Mouse (Mus musculus) right cerebral cortex, postnatal 14 days (tissue): Measurements from ENCODE around the gene Setdb1.

ENCODE experiments used
- DNase-seq: peaks from one replicate; pipeline ENCODE4 v3.0.0; 2022

Setdb1 gene

GRCm38 (mm10) chr3:95318548-95318947 is 38.5 kb downstream of the Setdb1 start:
- no peak for DNase-seq

DNA sequence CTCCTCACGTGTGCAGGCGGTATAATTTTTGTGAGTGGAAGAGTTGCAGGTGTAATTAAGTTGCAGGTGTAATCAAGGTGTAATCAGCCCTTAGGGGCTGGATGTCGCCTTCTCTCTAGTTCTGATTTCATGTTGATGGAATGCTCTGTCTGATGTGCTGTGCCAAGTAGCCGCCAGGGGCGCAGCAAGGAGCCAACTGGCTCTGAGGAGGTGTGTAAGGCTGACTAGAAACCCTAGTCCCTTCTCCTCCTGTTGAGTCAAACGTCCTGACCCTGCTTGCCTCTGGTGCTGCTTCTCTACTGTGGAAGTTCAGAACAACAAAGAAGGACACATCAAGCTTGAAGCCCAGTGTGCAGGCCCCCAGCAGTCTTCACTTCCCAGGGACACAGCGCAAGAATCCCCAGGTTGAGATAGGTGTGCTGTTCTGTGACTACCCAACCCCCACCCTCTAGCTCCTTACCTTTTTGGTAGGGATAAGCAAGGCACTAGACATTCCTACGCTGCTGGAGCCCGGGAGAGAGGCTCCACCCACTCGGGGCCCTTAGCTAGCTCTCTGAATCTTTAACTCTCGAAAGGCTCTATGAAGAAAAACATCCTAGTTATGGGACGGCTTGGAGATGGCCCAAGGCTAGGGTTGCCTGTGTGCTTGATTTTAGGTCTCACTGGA is 39.5 kb downstream of the Setdb1 start:
- DNase-seq = peak; percentile 61

DNA sequence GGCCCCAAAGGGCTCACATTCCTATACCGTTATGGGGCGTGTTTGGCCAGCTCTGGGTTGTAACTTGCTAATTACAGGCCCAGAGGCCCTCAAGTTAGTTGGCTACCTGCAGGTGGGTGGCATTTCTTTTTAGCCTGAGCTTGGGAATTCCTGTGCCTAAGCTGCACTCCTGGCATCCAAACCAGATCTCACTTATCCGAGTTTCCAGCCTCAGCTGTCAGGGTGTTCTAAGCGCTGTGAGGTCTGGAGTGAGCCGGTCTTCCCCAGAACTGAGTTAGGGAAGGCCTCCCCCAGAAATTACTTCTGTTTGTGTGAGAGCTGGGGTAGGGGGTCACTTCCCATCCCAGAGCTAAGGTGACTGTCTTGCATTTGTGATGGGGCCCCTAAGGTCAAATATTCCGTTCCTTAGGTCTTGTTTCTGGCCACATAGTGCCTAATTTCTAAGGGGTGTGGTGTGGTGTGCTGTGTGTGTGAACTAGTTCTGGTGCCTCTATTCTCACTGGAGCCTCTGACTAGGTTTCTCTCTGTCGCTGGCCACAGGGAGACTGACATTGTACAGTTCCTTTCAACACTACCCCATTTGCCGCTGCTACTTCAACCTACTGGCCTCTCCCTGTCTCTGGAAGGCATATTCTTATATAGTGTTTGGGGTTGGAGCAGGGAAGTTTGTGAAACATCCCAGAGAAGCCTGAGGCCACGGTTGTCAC is 41.0 kb downstream of the Setdb1 start:
- DNase-seq = no peak

DNA sequence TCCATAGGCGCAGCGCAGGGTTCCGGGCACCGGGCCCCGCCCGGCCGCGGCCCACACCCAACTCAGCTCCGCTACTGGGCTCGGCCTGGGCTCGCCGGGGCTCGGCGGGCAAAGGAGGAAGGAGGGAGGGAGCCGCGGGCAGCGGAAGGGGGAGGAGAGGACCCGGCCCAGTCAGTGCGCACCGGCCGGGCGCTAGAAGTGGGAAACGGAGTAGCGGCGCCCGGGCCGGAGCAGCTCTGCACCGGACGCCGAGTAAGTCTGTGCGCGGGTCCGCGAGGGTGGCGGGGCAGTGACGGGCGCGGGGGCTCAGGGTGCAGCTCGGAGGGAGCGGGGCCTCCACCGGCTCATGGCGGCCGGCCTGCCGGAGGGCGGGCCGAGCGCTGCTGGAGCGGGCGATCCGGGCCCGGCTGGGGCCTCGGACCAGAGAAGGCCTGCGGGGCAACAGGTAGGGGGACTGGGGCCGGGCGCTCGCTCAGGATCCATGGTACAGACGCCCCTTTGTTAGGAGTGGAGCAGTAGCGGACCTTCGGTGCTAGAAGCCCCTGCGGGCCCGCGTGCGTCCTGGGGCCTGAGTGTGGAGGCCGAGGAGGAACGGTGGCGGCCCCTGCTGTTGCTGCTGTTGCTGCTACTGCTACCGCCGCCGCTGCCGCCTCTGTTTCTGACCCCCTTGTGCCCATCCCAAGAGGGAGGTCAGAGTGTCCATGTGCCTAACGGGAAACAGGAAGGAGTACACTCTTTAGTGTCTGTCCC is 41.7 kb downstream of the Setdb1 start:
- peak; percentile 71 for DNase-seq

DNA sequence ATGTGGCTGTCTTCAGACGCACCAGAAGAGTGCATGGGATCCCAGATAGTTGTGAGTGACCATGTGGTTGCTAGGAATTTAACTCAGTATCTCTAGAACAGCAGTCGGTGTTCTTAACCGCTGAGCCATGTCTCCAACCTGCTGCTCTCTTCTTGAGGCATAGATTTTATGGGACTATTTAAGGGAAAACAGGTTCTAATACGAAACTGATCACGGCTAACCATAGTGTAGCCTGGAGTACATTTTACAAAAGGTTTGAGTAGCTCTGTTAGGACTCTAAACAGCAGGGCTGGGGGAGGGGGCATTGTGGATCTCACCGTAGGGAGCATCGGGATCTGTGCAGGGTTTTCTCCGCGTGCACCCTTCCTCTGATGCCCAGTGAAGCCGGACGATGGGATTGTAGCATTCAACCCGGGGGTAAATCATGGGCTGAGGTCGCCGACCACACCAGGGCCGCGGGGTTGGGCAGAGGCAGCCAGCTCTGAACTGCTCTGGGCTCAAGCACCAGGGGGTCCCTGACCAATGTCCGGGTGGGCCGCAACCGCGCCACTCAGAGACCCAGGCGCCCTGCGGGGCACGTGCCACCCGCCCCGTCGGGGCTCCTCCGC is 42.4 kb downstream of the Setdb1 start, which contains the start of gene Cers2:
Gene Cers2, plus strand, starts transcription at position 306 of the 608 bp plus-strand sequence.
- DNase-seq = no peak

- no peak for DNase-seq
These were observed 42.9 kb downstream of the Setdb1 start for GRCm38 (mm10) chr3:95314075-95314474.

- no peak for DNase-seq
These were observed 43.5 kb downstream of the Setdb1 start for GRCm38 (mm10) chr3:95313476-95313875.

DNA sequence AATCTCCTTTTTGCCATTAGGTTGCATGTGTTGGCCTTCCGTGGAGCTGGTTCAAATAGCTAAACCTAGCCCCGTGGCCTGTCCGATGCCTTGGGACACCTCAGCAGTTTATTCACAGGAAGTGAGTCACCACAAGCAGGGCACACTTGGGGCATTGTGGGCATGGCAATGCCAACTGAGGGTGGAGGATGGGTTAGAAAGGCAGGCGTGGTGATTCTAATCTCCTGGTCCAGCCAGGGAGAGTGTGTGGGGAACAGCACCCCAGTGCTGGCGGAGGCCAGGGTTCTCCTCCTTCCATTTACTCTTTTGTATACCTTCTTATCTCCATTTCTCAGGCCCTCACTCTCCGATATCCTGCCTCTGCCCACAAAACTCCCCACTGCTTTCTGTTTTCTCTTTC is 44.4 kb downstream of the Setdb1 start:
- no peak for DNase-seq

DNA sequence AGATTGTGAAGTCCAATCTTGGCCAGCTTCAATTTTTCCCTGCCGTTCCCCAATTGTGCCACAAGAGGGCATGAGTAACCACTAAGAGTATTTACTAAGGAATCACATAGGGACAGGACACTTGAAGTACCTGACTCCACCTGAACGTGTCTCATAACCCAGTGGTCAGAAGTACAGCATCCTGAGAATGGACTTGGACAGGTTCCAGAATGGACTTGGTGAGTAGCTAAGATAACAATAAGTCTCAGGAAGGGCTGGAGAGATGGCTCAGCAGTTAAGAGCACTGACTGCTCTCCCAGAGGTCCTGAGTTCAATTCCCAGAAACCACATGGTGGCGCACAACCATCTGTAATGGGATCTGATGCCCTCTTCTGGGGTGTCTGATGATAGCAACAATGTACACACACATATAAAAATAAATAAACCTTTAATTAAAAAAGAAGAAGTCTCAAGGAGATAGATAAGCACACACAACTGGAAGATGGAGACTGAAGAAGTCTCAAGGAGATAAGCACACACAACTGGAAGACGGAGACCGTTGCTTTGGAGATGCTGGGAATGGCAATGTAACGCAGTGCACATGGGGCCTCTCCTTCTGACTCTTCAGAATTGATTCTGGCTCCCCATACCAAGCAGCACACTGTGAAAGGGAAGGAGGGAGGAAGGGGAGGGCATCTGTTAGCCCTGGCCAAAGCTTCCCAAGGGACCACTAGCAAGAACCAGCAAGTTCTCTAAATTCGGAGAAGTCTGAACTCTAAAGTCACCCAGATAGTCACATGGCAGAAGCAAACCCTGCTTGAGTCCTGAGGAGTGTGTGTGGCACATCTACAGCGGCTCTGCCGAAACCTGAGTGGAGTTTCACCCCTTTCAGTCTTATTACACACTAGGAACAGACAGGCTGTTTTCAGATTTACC is 45.8 kb downstream of the Setdb1 start:
- peak; percentile 48 for DNase-seq

- DNase-seq = no peak
These were observed 46.5 kb downstream of the Setdb1 start for GRCm38 (mm10) chr3:95310496-95310895.

- DNase-seq = no peak
These were observed 49.9 kb downstream of the Setdb1 start, which contains the start of gene Anxa9 for GRCm38 (mm10) chr3:95307100-95307499. TSS of gene Anxa9 (minus strand) at chr3:95307176.

DNA sequence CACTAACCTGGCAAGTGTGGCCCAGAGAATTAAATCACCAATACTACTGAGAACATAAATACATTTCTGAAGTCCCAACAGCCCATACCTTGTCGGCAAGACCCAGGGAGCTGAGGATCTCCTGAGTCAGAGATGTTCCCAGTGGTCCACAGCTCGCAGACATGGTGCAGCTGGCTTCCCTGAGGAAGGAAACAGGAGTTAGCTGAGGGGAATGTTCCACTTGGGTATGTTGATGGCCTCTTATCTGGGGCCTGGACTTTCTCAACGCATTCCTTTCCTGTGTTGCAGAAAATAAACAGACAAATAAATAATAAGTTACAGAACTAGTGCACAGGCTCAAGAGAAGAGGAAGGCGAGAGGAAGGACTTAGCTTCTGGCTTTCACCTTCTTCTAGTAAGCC is 50.8 kb downstream of the Setdb1 start:
- DNase-seq = no peak

DNA sequence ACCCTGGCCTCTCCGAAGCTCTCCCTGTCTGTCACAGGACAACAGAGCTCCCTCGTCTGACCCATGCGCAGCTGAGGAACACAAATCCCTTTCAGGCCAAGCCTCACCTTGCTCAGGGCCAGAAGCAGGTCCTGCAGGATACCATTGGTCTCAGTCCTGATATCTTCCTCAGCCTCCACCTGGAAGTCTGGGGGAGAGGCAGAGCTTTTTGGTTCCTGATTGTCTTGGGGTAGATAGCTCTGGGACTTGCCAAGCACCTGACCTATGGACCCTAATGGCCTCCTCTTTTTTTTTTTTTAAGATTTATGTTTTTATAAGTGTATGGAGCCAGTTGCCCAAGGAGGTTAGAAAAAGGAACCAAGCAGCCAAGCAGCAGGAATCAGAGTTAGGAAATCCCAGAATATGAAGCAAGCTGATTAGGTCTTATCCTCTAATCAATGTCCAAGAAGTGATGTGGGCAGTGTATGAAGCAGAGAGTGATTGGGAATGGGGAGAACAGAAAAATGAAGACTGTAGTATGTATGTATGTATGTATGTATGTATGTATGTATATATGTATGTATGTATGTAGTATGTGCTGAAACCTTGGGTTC is 55.7 kb downstream of the Setdb1 start:
- no peak for DNase-seq

GRCm38 (mm10) chr3:95298018-95298417 is 59.0 kb downstream of the Setdb1 start:
- no peak for DNase-seq

DNA sequence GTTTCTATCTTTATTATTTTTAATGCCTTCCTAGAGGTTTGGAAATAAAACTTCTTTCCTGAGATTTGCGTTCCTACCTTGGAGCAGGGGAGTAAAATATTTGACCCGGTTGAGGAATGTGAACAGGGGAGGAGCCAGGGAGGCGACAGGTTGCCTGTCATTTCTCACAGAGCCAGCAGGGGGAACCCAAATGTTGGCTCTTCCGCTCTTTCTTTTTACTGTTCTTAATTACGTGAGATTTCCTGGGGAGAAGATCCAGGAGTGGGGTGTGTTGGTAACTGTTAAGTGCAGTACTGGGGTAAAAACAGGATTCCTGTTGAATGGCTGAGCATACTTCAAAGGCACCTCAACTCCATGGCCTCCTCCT is 60.9 kb downstream of the Setdb1 start:
- no peak for DNase-seq

DNA sequence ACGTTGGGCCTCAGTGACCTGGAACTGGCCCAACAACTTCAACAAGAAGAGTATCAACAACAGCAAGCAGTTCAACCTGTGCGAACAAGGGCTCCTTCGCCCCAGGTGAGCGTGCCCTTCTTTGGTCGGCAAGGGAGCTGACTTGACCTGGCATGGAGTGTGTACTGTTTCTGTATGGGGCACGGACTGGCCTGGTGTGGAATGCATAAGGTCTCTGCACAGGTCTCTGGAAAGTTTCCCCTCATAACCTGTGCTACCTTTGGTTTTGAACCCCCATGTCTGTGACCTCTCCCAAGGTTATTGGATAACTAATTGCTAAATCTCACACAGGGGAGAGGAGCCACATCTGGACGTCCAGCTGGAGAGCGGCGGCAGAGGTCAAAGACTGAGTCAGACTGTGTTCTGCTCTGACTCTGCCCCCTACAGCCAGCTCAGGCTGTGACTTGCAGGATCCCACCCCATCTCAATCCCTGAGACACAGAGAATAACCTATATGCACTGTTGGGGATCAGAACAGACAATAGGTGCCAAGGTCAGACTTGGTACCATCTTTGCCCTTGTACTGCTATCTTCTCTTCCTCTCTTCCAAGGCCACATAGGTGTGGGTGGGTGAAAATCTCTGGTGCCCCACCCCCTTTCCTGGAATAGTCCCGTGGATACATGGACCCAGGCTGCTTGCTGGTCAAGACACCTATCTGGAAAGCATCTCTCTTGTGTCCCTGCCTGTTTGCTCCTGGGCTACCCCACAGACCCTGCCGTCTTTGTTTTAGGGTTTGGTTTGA is 61.5 kb downstream of the Setdb1 start:
- no peak for DNase-seq

- DNase-seq = no peak
These were observed 62.3 kb downstream of the Setdb1 start for GRCm38 (mm10) chr3:95294718-95295117.

DNA sequence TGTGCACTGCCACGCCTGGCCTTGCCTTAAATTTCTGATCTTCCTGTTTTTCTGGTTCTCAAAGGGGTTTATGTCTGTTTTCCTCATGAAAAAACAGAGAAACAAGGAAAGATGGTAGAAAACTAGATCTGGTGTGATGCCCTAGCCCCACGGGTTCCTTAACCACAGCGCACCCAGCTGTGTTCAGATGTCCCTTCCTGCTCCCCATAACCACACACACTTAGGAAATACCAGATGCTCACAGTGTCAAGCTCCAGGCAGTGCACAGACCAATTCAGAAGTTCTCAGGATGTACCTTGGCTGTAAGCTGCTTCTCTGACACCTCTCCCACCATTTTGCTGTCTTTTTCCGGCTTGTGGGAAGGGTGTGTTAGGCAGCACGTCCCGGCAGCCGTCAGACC is 62.7 kb downstream of the Setdb1 start:
- DNase-seq = no peak

DNA sequence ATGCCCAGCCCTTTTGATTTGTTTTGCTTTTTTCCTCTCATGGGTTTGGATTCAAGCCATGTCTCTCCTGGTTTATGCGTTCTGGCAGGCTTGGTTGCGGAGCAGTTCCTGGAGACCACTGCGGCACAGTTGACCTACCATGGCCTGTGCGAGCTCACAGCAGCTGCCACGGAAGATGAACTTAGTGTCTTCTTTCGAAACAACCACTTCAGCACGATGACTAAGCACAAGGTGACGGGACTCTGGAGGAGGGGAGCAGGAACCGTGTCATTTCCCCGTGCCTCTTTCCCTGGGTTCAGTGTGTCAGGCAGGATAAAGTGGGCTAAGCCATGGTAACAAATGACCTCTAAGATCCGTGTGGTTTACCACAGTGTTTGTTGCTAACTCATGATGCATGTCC is 63.5 kb downstream of the Setdb1 start:
- no peak for DNase-seq

- DNase-seq = no peak
These were observed 64.1 kb downstream of the Setdb1 start for GRCm38 (mm10) chr3:95292899-95293298.

GRCm38 (mm10) chr3:95291041-95291440 is 66.0 kb downstream of the Setdb1 start:
- no peak for DNase-seq
